Mouse (Mus musculus): ENCODE data around the gene Tlr3. TPM values are rescaled to one million over a fixed set of nuclear protein-coding genes. Genes with fewer than 3 reads are reported as not detected.

Tlr3 gene
- polyA plus RNA-seq, 1 experiment from 2014 or later = 1.9 TPM

DNA sequence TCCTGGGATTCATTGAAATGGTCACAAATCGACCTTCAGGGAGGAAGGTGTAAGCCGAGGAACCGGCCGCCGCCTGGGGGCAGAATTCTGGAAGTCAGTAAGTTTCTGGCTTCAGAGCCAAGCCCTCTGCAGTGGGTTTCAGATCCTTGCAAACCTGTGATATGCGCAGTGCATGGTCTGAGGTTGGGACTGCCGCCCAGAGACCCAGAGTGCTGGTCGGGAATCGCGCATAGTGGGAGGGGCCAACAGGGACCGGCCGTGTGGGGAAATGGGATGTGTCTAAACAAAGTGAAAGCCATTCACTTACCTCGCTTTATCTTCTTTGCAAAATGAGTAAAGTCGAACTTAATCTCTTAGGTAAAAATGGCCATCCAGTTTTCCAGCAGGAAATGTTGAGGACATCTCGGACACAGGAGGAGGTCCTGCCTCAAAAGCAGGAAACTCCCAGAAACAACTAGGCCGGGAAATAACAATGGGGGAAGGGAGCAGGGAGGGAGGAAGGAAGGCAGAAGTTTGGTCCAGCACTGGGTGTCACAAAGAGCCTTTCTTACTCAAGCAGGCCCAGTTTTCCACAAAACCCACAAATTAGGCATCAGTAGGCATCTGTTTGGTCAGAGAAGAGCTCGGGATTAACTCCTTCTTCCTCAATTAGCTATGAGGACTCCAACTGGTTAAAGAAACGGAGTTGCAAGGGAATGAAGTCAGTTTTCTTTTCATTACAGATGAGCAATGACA lies 567 bp downstream of the Tlr3 start:
- Histone ChIP-seq H3K36me3 (ENCODE audit: control insufficient read depth, insufficient read depth, low read length) (no peaks in the 10 kb centered on the region), H3K4me2 (peak overlapping the region; percentile 61), H3K27ac (ENCODE audit: low read depth, low read length) (peak overlapping the region; percentile 50), H3K4me3 (ENCODE audit: low read depth, low read length) (peak overlapping the region; percentile 47), H3K9me3 (replicated peaks; ENCODE audit: control insufficient read depth, low read length) (no peaks in the 10 kb centered on the region), H3K9ac (ENCODE audit: low read depth, low read length) (peak overlapping the region; percentile 12), H3K27me3 (ENCODE audit: control insufficient read depth, insufficient read depth, low read length) (no peaks in the 10 kb centered on the region), H3K4me1 (ENCODE audit: control insufficient read depth, insufficient read depth, low read length) (no peaks in the 10 kb centered on the region)
- 10% methylated on average over 18 of the region's 18 CpGs for WGBS (ENCODE audit: insufficient replicate concordance)
- ATAC-seq (replicated peaks; ENCODE audit: insufficient number of reproducible peaks, low FRiP score, low TSS enrichment) = peak; percentile 86

DNA sequence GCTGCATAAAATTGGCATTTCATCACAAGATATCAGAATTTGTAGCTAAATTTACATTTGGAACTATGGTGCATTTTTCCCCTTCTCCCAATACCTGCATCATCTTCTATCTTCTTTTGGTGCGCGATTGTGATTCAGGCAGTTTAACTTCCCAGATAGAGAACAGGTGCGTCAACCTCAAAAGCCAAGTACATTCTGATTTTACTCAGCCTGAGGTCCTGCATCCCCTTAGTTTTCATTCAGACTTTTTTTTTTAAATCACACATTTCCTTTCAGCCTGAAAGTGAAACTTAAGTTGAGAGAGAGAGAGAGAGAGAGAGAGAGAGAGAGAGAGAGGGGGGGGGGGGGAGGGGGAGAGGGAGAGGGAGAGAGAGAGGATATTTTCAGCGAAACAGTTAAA lies 1.2 kb downstream of the Tlr3 start:
- WGBS (ENCODE audit: insufficient replicate concordance) = 48% methylated on average over 4 of the region's 4 CpGs
- Histone ChIP-seq H3K9ac (ENCODE audit: low read depth, low read length) (peak overlapping the region; percentile 43; the same call in 1 of the 2 replicates), H3K27me3 (ENCODE audit: control insufficient read depth, insufficient read depth, low read length) (no peaks in the 10 kb centered on the region), H3K36me3 (ENCODE audit: control insufficient read depth, insufficient read depth, low read length) (no peaks in the 10 kb centered on the region), H3K27ac (ENCODE audit: low read depth, low read length) (peak overlapping the region; percentile 50), H3K4me1 (ENCODE audit: control insufficient read depth, insufficient read depth, low read length) (no peaks in the 10 kb centered on the region), H3K4me3 (ENCODE audit: low read depth, low read length) (peak overlapping the region; percentile 47), H3K4me2 (peak overlapping the region; percentile 61), H3K9me3 (replicated peaks; ENCODE audit: control insufficient read depth, low read length) (no peaks in the 10 kb centered on the region)
- no peak for ATAC-seq (replicated peaks; ENCODE audit: insufficient number of reproducible peaks, low FRiP score, low TSS enrichment)

DNA sequence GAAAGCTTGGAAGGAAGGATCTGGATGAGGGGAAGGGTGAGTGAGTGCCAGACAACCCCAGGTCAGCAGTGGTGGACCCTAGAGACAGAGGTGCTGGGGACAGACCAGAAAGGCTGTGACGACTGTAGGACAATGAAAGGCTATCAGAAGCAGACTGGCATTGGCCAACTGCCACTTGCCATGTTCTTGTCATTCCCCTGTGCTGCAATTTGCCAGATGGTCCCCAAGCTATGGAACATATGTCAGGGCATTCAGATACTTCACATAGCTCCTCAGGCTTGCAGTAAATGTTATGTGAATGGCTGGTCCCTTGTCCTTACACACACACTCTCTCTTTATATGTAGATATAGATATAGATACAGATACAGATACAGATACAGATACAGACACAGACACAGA lies 27.6 kb downstream of the Tlr3 start:
- H3K9ac ChIP-seq (ENCODE audit: low read depth, low read length) = no peak overlapping the region
- H3K4me1 ChIP-seq (ENCODE audit: control insufficient read depth, insufficient read depth, low read length) = peaks cover 9% of the 10 kb centered on the region
- WGBS (ENCODE audit: insufficient replicate concordance) = 33% methylated on average over 1 of the region's 1 CpGs
- H3K4me3 ChIP-seq (ENCODE audit: low read depth, low read length) = no peak overlapping the region
- no peaks in the 10 kb centered on the region for H3K9me3 ChIP-seq (replicated peaks; ENCODE audit: control insufficient read depth, low read length)
- H3K27me3 ChIP-seq (ENCODE audit: control insufficient read depth, insufficient read depth, low read length) = peaks cover 11% of the 10 kb centered on the region
- no peaks in the 10 kb centered on the region for H3K36me3 ChIP-seq (ENCODE audit: control insufficient read depth, insufficient read depth, low read length)
- H3K4me2 ChIP-seq = no peak overlapping the region
- ATAC-seq (replicated peaks; ENCODE audit: insufficient number of reproducible peaks, low FRiP score, low TSS enrichment) = no peak
- H3K27ac ChIP-seq (ENCODE audit: low read depth, low read length) = no peak overlapping the region

DNA sequence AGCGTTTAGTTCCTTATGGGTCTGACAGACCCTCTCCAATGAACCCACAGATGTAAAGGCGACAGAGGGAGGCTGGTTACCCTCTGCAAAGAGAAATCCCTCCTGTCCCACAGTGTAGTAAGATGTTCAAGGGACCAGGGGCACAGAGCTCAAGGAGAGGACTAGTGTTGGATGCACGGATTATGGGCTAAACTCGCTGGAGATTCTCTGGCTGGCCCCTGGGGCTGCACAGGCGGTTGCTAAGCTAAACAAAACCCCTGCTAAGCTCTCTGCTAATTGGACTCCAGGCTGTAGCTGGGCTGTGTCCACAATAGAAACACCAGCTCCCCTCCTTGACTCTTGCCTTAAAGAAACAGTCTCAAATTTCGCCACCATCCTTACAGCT lies 28.9 kb downstream of the Tlr3 start, which contains the start of gene Fam149a:
TSS of gene Fam149a (minus strand) at position 329 of the 385 bp plus-strand sequence.
- Histone ChIP-seq H3K27ac (ENCODE audit: low read depth, low read length) (no peak within 1 kb of the TSS), H3K4me1 (ENCODE audit: control insufficient read depth, insufficient read depth, low read length) (peaks cover 9% of the 10 kb centered on the region), H3K9ac (ENCODE audit: low read depth, low read length) (peak within 1 kb of the TSS; percentile 49; the same call in 1 of the 2 replicates), H3K4me2 (peak within 1 kb of the TSS; percentile 86), H3K9me3 (replicated peaks; ENCODE audit: control insufficient read depth, low read length) (no peaks in the 10 kb centered on the region), H3K4me3 (ENCODE audit: low read depth, low read length) (peak within 1 kb of the TSS; percentile 43), H3K36me3 (ENCODE audit: control insufficient read depth, insufficient read depth, low read length) (no peaks in the 10 kb centered on the region), H3K27me3 (ENCODE audit: control insufficient read depth, insufficient read depth, low read length) (peaks cover 11% of the 10 kb centered on the region)
- no peak for ATAC-seq (replicated peaks; ENCODE audit: insufficient number of reproducible peaks, low FRiP score, low TSS enrichment)
- WGBS (ENCODE audit: insufficient replicate concordance) = 4% methylated on average over 6 of the region's 6 CpGs

DNA sequence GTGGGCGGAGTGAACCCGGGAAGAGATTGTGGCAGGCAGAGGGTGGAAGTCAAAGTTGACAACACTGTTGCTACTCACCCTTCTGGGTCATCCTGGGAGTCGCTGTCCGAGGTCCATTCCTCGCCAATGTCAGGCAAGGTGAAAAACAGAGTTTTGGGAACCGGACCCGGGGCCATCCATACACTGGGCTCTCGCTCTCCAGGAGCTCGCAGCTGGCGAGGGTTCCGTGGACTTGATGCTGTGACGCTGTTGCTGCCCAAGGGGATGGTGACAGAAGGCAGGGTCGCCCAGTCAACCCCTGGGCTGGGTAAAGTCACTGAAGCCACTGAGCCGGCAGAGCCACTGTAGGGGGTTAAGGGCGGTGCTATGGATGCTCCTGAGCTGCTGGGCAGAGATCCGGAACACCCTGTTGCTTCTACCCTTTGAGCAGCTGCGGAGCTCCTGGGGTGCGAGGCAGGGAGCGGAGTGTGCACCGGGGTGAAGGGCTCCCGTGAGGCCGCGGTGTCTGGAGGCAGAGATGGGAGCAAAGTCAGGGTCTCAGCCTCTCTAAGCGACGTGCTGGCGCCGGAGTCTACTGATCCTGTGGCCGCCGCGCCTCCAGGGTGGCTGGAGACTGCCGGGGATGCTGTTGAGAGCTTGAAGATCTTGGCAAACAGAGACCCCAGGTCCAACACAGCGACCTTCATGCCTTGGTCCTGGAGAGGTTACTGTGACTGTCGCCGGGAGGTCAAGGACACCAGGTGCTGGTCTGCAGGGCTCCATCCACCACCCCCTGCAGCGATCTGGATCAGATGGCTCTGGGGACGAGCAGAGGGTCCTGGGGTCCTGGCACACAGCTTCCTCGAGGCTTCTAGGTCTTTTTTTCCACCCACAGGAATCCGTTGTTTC lies 29.6 kb downstream of the Tlr3 start:
- Histone ChIP-seq H3K4me1 (ENCODE audit: control insufficient read depth, insufficient read depth, low read length) (peaks cover 9% of the 10 kb centered on the region), H3K36me3 (ENCODE audit: control insufficient read depth, insufficient read depth, low read length) (no peaks in the 10 kb centered on the region), H3K27me3 (ENCODE audit: control insufficient read depth, insufficient read depth, low read length) (peaks cover 11% of the 10 kb centered on the region), H3K4me2 (peak overlapping the region; percentile 86), H3K9ac (ENCODE audit: low read depth, low read length) (peak overlapping the region; percentile 49; the same call in 1 of the 2 replicates), H3K27ac (ENCODE audit: low read depth, low read length) (no peak overlapping the region), H3K9me3 (replicated peaks; ENCODE audit: control insufficient read depth, low read length) (no peaks in the 10 kb centered on the region), H3K4me3 (ENCODE audit: low read depth, low read length) (peak overlapping the region; percentile 43)
- 0 out of 2 replicates have a peak, but pooled peaks have one; percentile 22 for ATAC-seq (replicated peaks; ENCODE audit: insufficient number of reproducible peaks, low FRiP score, low TSS enrichment)
- 1% methylated on average over 38 of the region's 38 CpGs for WGBS (ENCODE audit: insufficient replicate concordance)

DNA sequence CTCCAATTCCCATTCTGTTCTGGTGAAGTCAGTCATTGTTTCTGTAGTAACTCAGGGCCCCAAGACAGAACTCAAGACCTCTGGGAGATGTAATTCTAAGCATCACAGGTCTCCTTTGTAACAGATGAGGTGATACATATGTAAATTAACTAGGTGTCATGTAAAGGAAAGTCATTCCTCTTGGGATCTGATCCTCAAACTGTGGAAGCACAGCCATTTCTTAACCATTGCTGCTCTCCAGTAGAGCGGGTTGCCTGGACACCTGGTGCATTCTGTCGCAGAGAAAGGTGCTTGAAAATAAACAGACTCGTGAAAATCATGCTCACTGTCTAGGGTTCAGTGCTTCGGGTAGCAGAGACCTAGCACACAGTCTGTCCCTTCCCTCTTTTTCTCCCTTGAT lies 30.3 kb downstream of the Tlr3 start:
- Histone ChIP-seq H3K4me3 (ENCODE audit: low read depth, low read length) (peak overlapping the region; percentile 43; the same call in 1 of the 2 replicates), H3K27me3 (ENCODE audit: control insufficient read depth, insufficient read depth, low read length) (peaks cover 11% of the 10 kb centered on the region), H3K27ac (ENCODE audit: low read depth, low read length) (no peak overlapping the region), H3K9me3 (replicated peaks; ENCODE audit: control insufficient read depth, low read length) (no peaks in the 10 kb centered on the region), H3K4me1 (ENCODE audit: control insufficient read depth, insufficient read depth, low read length) (peaks cover 9% of the 10 kb centered on the region), H3K9ac (ENCODE audit: low read depth, low read length) (no peak overlapping the region), H3K4me2 (peak overlapping the region; percentile 86), H3K36me3 (ENCODE audit: control insufficient read depth, insufficient read depth, low read length) (no peaks in the 10 kb centered on the region)
- ATAC-seq (replicated peaks; ENCODE audit: insufficient number of reproducible peaks, low FRiP score, low TSS enrichment) = no peak
- WGBS (ENCODE audit: insufficient replicate concordance) = 15% methylated on average over 4 of the region's 4 CpGs

DNA sequence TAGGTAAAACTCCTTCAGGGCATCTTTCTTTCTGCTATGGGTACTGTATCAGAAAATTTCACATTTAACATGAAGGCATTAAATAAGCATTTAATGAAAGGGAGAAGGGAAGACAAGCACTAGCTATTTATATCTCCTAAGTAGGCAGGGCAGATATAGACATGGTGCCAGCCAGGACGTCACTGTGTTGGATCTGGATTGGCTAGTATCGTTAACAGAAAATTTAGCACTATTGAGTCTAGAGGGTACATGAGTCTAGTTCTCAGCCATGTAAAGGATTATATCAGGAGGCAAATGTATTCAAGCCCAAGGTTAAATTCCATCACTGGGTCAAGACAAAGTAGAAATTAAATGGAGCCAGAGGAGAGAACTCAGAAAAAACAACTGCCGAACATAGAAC lies 36.8 kb downstream of the Tlr3 start:
- H3K9ac ChIP-seq (ENCODE audit: low read depth, low read length) = no peak overlapping the region
- no peak overlapping the region for H3K4me2 ChIP-seq
- no peak overlapping the region for H3K27ac ChIP-seq (ENCODE audit: low read depth, low read length)
- H3K4me3 ChIP-seq (ENCODE audit: low read depth, low read length) = no peak overlapping the region
- 73% methylated on average over 3 of the region's 3 CpGs for WGBS (ENCODE audit: insufficient replicate concordance)
- H3K9me3 ChIP-seq (replicated peaks; ENCODE audit: control insufficient read depth, low read length) = no peaks in the 10 kb centered on the region
- no peaks in the 10 kb centered on the region for H3K4me1 ChIP-seq (ENCODE audit: control insufficient read depth, insufficient read depth, low read length)
- no peaks in the 10 kb centered on the region for H3K27me3 ChIP-seq (ENCODE audit: control insufficient read depth, insufficient read depth, low read length)
- no peak for ATAC-seq (replicated peaks; ENCODE audit: insufficient number of reproducible peaks, low FRiP score, low TSS enrichment)
- no peaks in the 10 kb centered on the region for H3K36me3 ChIP-seq (ENCODE audit: control insufficient read depth, insufficient read depth, low read length)

DNA sequence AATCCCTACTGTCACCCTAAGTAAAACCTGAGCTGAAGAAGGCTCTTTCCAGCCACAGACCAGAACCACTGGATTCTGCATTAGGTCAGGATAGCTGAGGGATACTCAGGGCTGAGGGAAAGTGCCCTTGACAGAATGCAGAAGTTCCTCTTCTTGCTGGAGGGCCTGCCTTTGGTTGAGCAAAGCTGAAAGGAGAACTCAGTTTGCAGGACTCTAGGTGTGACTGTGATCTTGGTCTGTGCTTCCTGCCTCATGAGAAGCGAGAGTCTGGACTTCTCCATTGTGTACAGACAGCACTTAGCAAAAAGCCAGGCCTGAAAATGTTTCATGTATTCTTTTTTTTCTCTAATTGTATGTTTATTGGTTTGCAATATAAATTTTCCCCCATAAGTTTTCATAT lies 43.7 kb downstream of the Tlr3 start:
- no peaks in the 10 kb centered on the region for H3K36me3 ChIP-seq (ENCODE audit: control insufficient read depth, insufficient read depth, low read length)
- no peaks in the 10 kb centered on the region for H3K9me3 ChIP-seq (replicated peaks; ENCODE audit: control insufficient read depth, low read length)
- H3K4me2 ChIP-seq = no peak overlapping the region
- no peaks in the 10 kb centered on the region for H3K4me1 ChIP-seq (ENCODE audit: control insufficient read depth, insufficient read depth, low read length)
- ATAC-seq (replicated peaks; ENCODE audit: insufficient number of reproducible peaks, low FRiP score, low TSS enrichment) = no peak
- H3K4me3 ChIP-seq (ENCODE audit: low read depth, low read length) = no peak overlapping the region
- 70% methylated on average over 1 of the region's 1 CpGs for WGBS (ENCODE audit: insufficient replicate concordance)
- no peaks in the 10 kb centered on the region for H3K27me3 ChIP-seq (ENCODE audit: control insufficient read depth, insufficient read depth, low read length)
- no peak overlapping the region for H3K9ac ChIP-seq (ENCODE audit: low read depth, low read length)
- no peak overlapping the region for H3K27ac ChIP-seq (ENCODE audit: low read depth, low read length)
